Mouse (Mus musculus) G1E (cell line): ENCODE measurements around the gene Palm.

Experiments used
- CTCF ChIP-seq: IDR thresholded peaks from 2 replicates; pipeline ENCODE4 v1.5.1; 2012; ENCODE audit warnings: low read depth, low read length, inconsistent platforms, mixed read lengths
- GATA1 ChIP-seq: IDR thresholded peaks from 2 replicates; pipeline ENCODE4 v1.6.1; 2012; ENCODE audit warnings: borderline replicate concordance, low read length, inconsistent platforms, mixed read lengths
- POLR2AphosphoS5 ChIP-seq: IDR thresholded peaks from 2 replicates; pipeline ENCODE4 v1.6.1; 2012; ENCODE audit warnings: low read depth, low read length, inconsistent platforms; ENCODE audit not compliant: insufficient replicate concordance
- TAL1 ChIP-seq: conservative IDR thresholded peaks from 2 replicates; pipeline ENCODE4 v1.6.1; 2012; ENCODE audit warnings: low read depth, low read length, inconsistent platforms, mixed read lengths

GRCm38 (mm10) chr10:79764234-79764633 is 29.1 kb upstream of the Palm start:
- no peak for TF ChIP-seq CTCF
- TF ChIP-seq TAL1: no peak
- TF ChIP-seq GATA1: no peak
- no peak for TF ChIP-seq POLR2AphosphoS5
